Mouse (Mus musculus) liver, embryonic 14.5 days (tissue): Measurements from ENCODE around the gene Slc6a8. TPM values are rescaled to one million over a fixed set of nuclear protein-coding genes. Genes with fewer than 3 reads are reported as not detected.
A peak's percentile ranks its signal among the peaks of the same experiment; 100 is the strongest.

ENCODE experiments used
- ATAC-seq: fragments of 200-750 bp; cut with Nextera tagmentation; 2 replicates; pipeline ENCODE4 v1.8.0; 2017; ENCODE audit warnings: moderate number of reproducible peaks, mild to moderate bottlenecking, moderate library complexity; ENCODE audit not compliant: insufficient read depth
- DNase-seq, 3 experiments: peaks; one replicate each; pipeline ENCODE4 v3.0.0-alpha.2; 2012 to 2013; ENCODE audit warnings: low read depth in 3 of 3, low spot score in 3 of 3
- H3K27ac ChIP-seq: fragments of 300-500 bp; sonication (generic); 2 replicates; pipeline ENCODE4 v1.5.1; 2014; ENCODE audit warnings: moderate library complexity, mild to moderate bottlenecking, control low read depth, inconsistent platforms
- H3K27me3 ChIP-seq: fragments of 300-500 bp; sonication (generic); 2 replicates; pipeline ENCODE4 v1.6.1; 2014; ENCODE audit warnings: mild to moderate bottlenecking, low read length, moderate library complexity; ENCODE audit not compliant: control insufficient read depth, insufficient read depth
- H3K36me3 ChIP-seq: fragments of 300-500 bp; sonication (generic); replicated peaks from 2 replicates; pipeline ENCODE4 v1.6.1; 2014; ENCODE audit warnings: low read depth; ENCODE audit not compliant: control insufficient read depth, insufficient read depth
- H3K4me1 ChIP-seq, 2 experiments: fragments of 200-500 bp in 1 of 2; fragments of 300-500 bp in 1 of 2; sonication (generic) in 1 of 2; replicated peaks; 2 replicates each; pipeline ENCODE4 v1.6.1; 2012 to 2014; ENCODE audit warnings: antibody characterized with exemption in 1 of 2, inconsistent platforms in 1 of 2, low read length in 1 of 2; ENCODE audit not compliant: control insufficient read depth in 2 of 2, insufficient read depth in 2 of 2
- H3K4me2 ChIP-seq: fragments of 300-500 bp; sonication (generic); 2 replicates; pipeline ENCODE4 v1.6.1; 2014; ENCODE audit warnings: low read depth, mild to moderate bottlenecking, control low read depth, moderate library complexity
- H3K4me3 ChIP-seq, 2 experiments: fragments of 200-500 bp in 1 of 2; fragments of 300-500 bp in 1 of 2; sonication (generic) in 1 of 2; 2 replicates each; pipeline ENCODE4 v1.5.1; 2012 to 2014; ENCODE audit warnings: low read depth in 2 of 2, low read length in 2 of 2, mild to moderate bottlenecking in 2 of 2, control low read depth in 1 of 2, inconsistent platforms in 1 of 2, moderate library complexity in 1 of 2; ENCODE audit not compliant: insufficient read depth in 1 of 2
- H3K9ac ChIP-seq: fragments of 300-500 bp; sonication (generic); replicated peaks from 2 replicates; pipeline ENCODE4 v1.6.1; 2014; ENCODE audit warnings: mild to moderate bottlenecking, control low read depth, moderate library complexity
- H3K9me3 ChIP-seq: fragments of 300-500 bp; sonication (generic); 2 replicates; pipeline ENCODE4 v1.6.1; 2016; ENCODE audit warnings: low read length, mixed read lengths; ENCODE audit not compliant: control insufficient read depth
- CTCF ChIP-seq: IDR thresholded peaks from 2 replicates; pipeline ENCODE4 v1.5.1; 2016; ENCODE audit warnings: antibody characterized with exemption, low read depth, control low read depth
- EP300 ChIP-seq: IDR thresholded peaks from 2 replicates; pipeline ENCODE4 v1.6.1; 2016; ENCODE audit warnings: antibody characterized with exemption, low read depth
- WGBS: fragments of 180-500 bp; shearing (Covaris S2); extraction: QIAGEN DNeasy Blood & Tissue Kit; methylation state at CpG from one replicate; pipeline ENCODE4 v1.1.7; 2014; ENCODE audit not compliant: insufficient replicate concordance; 5-methylcytosine and 5-hydroxymethylcytosine counted together
- polyA plus RNA-seq, 2 experiments: library from polyadenylated mRNA; depleted of rRNA in 1 of 2; stranded (reverse) in 1 of 2; unstranded in 1 of 2; fragments of >200 nt; fragmentation: Nextera tagmentation in 1 of 2; extraction: Ambion mirVana in 1 of 2; gene quantifications; 2 replicates each; pipeline versions ENCODE4 v1.2.1 to v1.2.3; 2012 to 2014

Slc6a8 gene
- polyA plus RNA-seq, 2 experiments, result 0.29 to 1.7 TPM

DNA sequence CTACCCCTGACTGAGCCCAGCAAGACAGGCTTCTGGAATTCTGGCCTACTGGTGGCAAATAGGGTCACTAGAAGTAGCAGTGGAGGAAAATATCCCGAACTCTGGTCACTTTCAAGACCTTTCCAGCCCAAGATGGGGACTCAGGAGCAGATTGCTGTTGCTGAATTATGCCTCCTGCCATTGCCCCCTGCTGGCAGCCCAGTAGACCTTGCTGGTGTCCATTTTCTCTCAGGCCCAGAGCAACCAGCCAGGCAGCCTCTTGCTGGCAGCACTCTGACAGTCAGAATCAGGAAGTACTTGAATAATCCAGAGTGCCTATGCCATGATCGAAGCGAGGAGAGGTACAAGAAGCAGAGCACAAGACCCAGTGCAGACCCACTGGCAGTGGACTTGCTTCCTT, 17.4 kb upstream of the Slc6a8 start:
- TF ChIP-seq CTCF, result peak; percentile 74
- TF ChIP-seq EP300, result no peak
- Histone ChIP-seq H3K4me1 (no peaks in the 10 kb centered on the region; a peak in 1 of 4 replicates), H3K9me3 (no peaks in the 10 kb centered on the region), H3K27ac (no peak overlapping the region), H3K9ac (no peak overlapping the region), H3K27me3 (no peaks in the 10 kb centered on the region; the same call in 1 of the 2 replicates), H3K4me3 (no peak overlapping the region), H3K4me2 (no peak overlapping the region), H3K36me3 (no peaks in the 10 kb centered on the region)
- DNase-seq, result peak in 1 of 3 experiments; percentile 10
- 24% methylated on average over 3 of the region's 3 CpGs for WGBS
- no peak for ATAC-seq

DNA sequence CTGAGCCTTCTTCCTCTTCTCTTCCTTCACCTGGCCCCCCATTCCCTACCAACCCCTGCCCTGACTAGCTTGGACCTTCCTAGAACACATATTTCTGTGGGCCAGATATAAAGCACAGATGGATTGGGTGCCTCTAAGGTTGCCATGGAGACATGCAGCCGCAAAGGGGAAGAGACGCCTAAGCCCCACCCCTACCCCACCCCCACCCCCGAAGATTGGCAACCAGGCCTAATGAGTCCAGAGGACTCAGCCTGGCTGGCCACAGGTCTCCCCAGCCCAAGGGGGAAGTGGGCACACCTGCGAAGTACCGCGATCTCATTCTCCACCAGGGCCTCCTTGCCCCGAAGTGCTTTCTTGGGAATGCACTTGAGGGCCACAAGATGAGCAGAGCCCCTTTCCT, 14.6 kb upstream of the Slc6a8 start:
- H3K9ac ChIP-seq, result no peak overlapping the region

DNA sequence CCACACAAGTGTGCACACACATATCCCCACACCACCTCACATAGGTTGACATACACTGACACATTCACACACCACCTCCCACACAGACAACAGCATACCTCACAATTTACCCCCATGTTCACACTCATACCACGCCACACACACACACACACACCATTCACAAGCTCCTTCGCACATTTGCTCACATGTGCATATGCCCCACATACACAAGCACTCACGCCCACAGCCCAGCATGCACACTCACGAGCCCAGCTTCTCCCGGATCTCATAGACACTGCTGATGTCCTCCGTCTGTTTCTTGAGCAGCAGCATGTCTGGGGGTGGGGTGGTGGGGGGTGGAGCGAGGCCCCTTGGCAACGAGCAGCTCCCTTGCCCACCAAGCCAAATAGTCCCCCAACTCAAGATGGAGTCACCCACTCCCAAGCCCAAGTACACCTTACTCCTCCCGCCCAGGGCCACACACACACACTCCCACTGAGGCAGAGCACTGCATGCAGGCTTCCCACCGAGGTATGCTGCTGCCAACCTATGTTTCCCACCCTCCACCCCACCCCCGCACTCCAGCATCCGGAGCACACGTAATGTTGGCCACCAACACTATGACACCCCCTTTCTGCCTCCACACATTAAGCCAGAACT, 13.9 kb upstream of the Slc6a8 start:
- ATAC-seq (no peak), DNase-seq (no peak)
- TF ChIP-seq CTCF (no peak), EP300 (no peak)
- Histone ChIP-seq H3K9ac (no peak overlapping the region), H3K4me2 (no peak overlapping the region), H3K36me3 (no peaks in the 10 kb centered on the region), H3K27ac (no peak overlapping the region), H3K9me3 (no peaks in the 10 kb centered on the region), H3K4me3 (no peak overlapping the region), H3K4me1 (no peaks in the 10 kb centered on the region; a peak in 1 of 4 replicates), H3K27me3 (no peaks in the 10 kb centered on the region; the same call in 1 of the 2 replicates)
- 57% methylated on average over 13 of the region's 13 CpGs for WGBS

More for the DNA sequence above, 14.6 kb upstream of the Slc6a8 start:
- Histone ChIP-seq H3K36me3 (no peaks in the 10 kb centered on the region), H3K27ac (no peak overlapping the region), H3K27me3 (no peaks in the 10 kb centered on the region; the same call in 1 of the 2 replicates), H3K4me1 (no peaks in the 10 kb centered on the region; a peak in 1 of 4 replicates), H3K4me3 (no peak overlapping the region), H3K9me3 (no peaks in the 10 kb centered on the region), H3K4me2 (no peak overlapping the region)
- ATAC-seq, result no peak
- TF ChIP-seq EP300 (no peak), CTCF (no peak)
- 29% methylated on average over 7 of the region's 7 CpGs for WGBS
- no peak for DNase-seq

DNA sequence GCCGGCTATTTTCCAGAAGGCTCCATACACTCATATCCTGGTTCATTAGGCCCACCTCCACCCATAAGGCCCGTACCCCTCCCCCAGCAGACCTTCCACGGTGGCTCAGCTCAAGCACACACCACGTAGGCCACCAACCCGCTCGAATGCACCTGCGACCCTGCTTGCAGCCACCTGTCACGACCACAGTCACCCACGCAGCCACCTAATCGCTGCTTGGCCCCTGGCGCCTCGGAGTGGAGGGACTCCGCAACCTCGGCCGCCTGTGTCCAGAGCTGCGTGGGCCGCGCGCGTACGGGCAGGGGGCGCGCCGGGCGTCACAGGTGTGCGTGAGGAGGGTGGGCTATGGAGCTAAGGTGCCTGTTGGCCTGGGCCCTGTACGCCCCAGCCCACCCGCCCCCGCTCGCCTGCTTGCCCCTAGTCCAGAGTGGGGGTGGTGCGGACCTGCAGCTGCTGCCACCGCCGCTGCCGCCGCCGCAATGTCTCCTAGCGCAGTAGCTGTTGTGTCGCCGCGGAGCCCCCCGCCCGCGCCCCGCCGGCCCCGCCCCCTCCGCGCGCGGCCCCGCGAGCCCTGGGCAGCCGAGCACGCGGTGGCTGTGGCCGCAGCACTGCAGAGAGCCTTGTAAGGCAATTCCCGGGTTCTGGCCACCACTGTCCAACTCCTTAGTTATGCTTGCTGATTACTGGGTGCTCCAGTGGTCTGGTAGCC, 13.2 kb upstream of the Slc6a8 start, which contains the start of gene Pnck:
Gene Pnck (minus strand): TSS at position 543 of the 709 bp plus-strand sequence.
- ATAC-seq, result no peak
- 20% methylated on average over 47 of the region's 57 CpGs for WGBS

DNA sequence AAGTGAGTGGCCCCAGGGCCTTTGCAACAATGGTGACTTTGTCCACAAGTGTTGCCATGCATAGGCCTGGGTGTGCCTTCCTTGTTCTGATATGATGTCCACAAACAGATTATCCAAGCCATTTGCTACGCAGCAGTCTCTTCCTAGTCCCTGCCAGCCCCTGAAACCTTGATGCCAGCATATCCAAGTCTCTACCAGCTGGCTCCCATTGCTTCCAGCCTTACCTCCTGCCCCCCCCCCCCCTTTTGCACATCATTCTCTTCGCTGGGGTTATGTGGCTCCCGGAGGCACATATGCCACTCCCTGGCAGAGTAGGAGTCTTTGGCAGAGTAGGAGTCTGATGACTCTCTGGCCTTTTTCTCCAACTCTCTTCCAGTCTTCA, 12.7 kb upstream of the Slc6a8 start:
- Histone ChIP-seq H3K27me3 (no peaks in the 10 kb centered on the region; the same call in 1 of the 2 replicates), H3K9ac (no peak overlapping the region), H3K4me2 (peak overlapping the region; percentile 57), H3K4me3 (peak overlapping the region; percentile 21 to 28; a peak in 1 of 4 replicates), H3K9me3 (no peaks in the 10 kb centered on the region), H3K36me3 (no peaks in the 10 kb centered on the region), H3K27ac (no peak overlapping the region), H3K4me1 (no peaks in the 10 kb centered on the region)
- DNase-seq, result no peak
- TF ChIP-seq EP300 (no peak), CTCF (no peak)
- ATAC-seq, result no peak
- WGBS, result 43% methylated on average over 3 of the region's 3 CpGs

More for the DNA sequence above, 13.2 kb upstream of the Slc6a8 start, which contains the start of gene Pnck:
- Histone ChIP-seq H3K4me1 (no peaks in the 10 kb centered on the region), H3K9ac (no peak within 1 kb of the TSS), H3K9me3 (no peaks in the 10 kb centered on the region), H3K27me3 (no peaks in the 10 kb centered on the region; the same call in 1 of the 2 replicates), H3K4me3 (peak within 1 kb of the TSS; percentile 21 to 28; a peak in 2 of 4 replicates), H3K27ac (no peak within 1 kb of the TSS), H3K36me3 (no peaks in the 10 kb centered on the region), H3K4me2 (peak within 1 kb of the TSS; percentile 57)
- DNase-seq, result no peak
- TF ChIP-seq CTCF (no peak), EP300 (no peak)
